Mouse (Mus musculus): ENCODE data around the gene Kcnc3. TPM values are rescaled to one million over a fixed set of nuclear protein-coding genes. Genes with fewer than 3 reads are reported as not detected.
A peak's percentile ranks its signal among the peaks of the same experiment; 100 is the strongest.

Gene Kcnc3
- total RNA-seq, 4 experiments from 2014 or later: 85.4 to 98.3 (median 97.3) TPM

DNA sequence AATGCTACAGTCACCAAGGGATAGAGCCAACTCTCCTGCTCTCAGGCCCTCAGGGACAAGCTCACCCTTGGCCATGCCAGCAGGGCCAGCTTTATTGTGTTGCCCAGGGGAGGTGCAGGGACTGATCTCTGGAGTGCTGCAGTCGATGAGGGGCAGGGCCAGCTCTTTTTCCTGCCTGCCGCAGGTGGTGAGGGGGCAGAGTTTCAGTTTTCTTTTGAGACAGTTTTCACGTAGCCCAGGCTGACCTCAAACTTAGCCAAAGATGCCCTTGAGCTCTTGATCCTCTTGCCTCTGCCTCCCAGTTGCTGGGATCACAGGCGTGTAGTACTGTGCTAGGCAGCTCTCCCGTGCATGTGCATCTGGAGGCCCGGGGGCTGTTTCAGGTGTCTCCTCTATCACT, 19.5 kb upstream of the Kcnc3 start:
- DNase-seq (ENCODE audit: low spot score in 2 of 2): no peak

DNA sequence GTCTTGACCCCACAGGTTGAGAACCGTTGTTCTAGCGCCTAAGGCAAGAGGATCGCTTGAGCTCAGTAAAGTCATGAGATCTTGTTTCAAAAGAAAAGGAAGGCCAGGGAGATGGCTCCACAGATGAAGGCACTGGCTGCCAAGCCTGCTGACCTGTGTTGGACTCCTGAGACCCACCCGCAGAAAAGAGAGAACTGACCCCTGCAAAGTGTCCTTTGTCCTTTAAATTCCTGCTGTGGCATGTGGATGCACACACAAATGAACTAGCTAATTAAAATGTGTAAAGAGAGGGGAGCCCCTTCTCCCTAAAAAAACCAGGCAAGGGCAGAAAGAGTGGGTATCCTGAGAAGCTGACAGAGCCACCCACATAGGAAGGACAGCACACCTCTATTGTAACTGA, 18.7 kb upstream of the Kcnc3 start:
- DNase-seq (ENCODE audit: low spot score in 2 of 2): no peak

DNA sequence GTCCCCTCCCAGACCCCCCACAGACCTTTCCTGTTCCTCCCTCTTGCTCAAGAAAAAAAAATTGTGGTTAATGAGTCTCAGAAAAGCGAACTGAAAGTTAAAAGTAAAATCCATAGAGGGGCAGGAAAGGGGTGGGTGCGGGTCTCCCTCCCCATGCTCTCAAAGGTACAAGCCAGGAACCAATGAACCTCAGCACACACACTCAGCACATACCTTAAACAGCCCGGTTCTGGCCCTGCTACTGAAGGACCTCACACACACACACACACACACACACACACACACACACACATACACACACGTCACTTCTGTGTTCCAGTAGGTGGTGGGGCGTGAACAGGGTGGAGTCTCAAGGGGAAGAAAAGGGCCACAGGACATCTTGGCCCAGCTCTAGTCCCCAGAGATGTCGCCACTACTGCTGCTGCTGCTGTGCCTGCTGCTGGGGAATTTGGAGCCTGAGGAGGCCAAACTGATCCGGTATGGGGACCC, 18.2 kb upstream of the Kcnc3 start, which contains the start of gene Napsa:
Gene Napsa (plus strand): TSS at position 168 of the 489 bp plus-strand sequence.
- DNase-seq (ENCODE audit: low spot score in 2 of 2): no peak

DNA sequence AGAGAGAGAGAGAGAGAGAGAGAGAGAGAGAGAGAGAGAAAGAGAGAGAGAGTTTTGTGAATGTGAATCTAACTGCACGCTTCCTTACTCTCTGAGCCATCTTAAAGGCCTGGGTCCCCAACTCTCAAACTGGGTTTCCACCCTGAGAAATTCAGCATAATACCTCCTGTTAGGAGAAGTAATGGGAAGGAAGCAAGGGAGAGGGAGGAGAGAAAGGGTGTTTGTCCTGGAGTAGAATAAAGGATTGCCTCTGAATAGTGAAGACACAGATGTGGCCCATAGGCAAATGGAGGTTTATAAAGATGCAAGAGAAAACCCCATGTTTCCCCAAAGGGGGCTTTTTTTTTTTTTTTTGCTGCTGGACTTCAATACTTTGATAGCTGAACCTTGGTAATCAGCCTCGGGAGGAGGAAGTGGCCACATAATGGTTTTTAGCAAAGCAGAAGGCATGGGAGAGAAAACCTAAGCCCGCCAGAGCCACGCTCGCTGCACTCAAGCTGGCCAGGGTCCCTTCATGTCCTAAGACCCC, 17.4 kb upstream of the Kcnc3 start:
- DNase-seq (ENCODE audit: low spot score in 2 of 2): no peak

DNA sequence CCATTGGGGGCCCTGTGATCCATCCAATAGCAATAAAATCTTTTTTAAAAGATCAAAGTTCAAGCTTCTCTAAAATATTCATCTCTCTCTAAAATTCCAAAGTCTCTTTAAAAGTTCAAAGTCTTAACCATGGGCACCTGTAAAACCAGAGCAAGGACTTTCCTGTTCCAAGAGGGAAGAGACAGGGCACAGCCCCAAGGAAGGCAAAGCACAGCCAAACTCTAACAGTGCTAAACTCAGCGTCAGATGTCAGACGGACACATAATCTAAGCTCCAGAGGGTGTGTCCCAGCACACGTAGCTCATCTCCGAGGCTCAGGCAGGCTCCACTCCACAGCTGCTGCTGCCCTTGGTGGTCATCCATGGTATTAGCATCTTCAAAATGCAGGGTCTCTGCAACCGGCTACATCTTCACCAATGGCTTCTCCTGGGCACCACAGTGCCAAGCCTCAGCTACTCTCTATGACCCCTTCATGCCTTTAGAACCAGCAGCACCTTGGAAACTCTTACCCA, 14.1 kb upstream of the Kcnc3 start:
- DNase-seq (ENCODE audit: low spot score in 2 of 2): no peak

DNA sequence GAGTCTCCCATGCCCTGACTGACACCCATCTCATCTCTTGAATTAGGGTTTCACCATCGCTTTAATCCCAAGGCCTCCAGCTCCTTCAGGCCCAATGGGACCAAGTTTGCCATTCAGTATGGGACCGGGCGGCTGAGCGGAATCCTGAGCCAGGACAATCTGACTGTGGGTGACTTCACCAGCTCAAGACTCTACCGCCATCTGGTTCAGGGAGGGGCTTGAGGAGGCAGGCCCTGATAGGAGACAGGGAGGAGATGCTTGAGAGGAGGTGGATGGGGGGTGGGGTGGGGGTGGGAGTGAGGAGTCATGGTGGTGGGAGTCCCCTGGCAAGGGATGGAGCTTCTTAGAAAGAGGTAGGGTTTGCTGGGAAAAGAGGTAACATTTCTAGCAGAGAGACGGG, 8.8 kb upstream of the Kcnc3 start:
- DNase-seq (ENCODE audit: low spot score in 2 of 2): no peak

DNA sequence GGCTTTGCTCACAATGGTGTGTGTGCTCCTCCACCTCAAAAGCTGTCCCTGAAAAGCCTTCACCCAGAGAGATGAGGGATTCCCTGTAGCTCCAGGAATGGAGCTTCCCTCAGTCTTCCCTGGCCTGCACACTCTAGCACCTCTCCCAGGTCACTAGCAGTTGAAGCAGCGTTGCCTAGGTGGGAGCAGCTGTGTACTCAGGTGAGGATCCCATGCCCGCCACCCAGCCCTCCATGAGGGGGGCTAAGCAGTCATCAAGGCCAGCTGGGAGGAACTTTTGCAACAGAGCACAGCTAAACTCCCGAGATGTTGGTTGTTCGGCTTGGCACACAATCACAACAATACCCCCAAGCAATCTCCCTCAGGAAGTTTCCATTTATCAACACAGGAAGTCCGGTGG, 7.8 kb upstream of the Kcnc3 start:
- no peak for DNase-seq (ENCODE audit: low spot score in 2 of 2)

DNA sequence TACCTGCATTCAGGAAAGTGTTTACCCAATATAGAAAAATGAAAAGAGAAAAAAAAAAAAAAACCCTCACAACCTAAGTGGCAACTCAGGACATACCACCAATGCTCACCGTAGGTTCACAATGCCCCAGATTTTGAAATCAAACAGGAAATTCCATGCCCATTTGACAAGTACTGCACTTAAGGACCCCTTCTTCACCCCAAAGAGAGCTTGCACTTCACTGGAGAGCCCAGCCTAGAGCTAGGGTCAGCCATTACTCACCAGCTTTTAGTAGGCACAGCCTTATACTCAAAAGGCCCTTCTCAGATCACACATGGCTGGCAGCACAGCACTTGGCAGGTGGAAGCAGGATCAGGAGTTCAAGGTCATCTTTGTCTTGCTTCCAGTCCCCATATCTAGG, 7.3 kb upstream of the Kcnc3 start:
- no peak for DNase-seq (ENCODE audit: low spot score in 2 of 2)

DNA sequence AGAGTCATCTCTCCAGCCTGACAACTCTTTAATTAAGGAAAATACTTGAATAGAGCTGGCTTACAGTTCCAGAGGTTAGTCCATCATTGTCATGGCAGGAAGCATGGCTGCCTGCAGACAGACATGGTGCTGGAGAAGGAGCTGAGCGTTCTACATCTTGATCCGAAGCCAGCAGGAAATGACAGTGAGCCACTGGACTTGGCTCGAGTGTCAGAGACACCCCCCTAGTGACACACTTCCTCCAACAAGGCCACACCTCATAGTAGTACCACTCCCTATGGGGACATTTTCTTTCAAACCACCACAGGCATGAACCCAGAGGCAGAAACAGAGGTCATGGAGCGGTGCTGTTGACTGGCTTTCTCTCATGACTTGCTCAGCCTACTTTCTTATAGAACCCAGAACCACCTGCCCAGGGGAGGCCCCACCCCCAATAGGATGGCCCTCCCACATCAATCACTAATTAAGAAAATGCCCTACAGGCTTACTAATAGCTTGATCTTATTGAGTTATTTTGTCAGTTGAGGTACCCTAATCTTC, 6.1 kb upstream of the Kcnc3 start:
- no peak for DNase-seq (ENCODE audit: low spot score in 2 of 2)

DNA sequence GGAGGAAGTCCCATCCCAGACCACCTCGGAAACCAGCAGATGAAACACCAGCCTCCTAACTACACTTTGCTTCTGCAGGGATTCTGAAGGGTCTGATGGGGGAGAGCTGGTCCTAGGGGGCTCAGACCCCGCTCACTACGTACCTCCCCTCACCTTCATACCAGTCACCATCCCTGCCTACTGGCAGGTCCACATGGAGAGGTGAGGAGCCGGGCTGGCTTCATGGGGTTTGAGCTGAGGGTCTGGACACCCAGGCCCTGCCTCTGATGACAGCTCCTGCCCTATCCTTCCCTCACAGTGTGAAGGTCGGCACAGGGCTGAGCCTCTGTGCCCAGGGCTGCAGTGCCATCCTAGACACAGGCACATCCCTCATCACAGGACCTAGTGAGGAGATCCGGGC, 5.5 kb upstream of the Kcnc3 start:
- DNase-seq (ENCODE audit: low spot score in 2 of 2): no peak

DNA sequence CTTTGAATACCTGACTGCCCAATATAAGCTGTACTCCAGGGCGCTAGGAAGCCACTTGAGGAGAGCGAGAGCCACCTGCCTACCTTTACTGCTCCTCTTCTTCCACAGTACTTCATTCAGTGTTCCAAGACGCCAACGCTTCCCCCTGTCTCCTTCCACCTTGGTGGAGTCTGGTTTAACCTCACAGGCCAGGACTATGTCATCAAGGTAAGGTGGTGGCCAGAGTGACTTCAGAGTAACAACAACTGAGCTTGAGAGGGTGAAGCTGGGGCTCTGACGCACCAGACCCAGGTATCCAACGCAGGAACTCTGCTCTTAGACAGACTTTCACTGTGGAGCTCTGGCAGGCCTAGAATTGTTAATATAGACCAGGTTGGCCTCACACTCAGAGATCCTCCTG, 4.9 kb upstream of the Kcnc3 start:
- no peak for DNase-seq (ENCODE audit: low spot score in 2 of 2)

DNA sequence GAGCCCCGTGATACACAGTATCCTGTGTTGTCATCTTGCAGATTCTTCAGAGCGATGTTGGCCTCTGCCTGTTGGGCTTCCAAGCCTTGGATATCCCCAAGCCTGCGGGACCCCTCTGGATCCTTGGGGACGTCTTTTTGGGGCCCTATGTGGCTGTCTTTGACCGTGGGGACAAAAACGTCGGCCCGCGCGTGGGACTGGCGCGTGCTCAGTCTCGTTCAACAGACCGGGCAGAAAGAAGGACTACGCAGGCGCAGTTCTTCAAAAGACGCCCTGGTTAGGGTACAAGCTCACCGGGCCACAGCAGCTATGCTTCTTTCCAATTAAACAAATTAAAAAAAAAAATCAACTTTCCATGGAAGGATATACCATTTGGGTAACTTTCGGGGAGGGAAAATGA, 3.9 kb upstream of the Kcnc3 start:
- peak in 1 of 2 experiments; percentile 58 for DNase-seq (ENCODE audit: low spot score in 2 of 2)

DNA sequence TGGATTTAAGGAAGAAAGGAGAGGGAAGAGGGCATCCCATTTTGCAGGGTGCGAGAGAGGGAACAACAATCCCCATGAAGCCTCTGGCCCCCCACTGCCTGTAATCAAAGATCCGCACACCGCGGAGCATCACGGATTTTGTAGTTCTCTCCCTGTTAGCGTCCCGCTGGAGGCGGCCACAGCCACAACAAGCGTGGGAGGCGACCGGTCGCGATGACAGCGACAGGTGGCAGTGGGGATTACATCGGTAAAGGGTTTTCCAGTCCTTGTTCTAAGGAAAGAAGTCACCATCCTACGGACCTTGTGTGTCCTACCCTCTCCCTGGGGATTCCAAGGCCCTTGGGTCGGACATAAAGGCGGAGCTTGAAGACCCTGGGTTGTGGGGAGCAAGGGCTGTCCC, 3.5 kb upstream of the Kcnc3 start:
- peak; percentile 61 to 82 for DNase-seq (ENCODE audit: low spot score in 2 of 2)

DNA sequence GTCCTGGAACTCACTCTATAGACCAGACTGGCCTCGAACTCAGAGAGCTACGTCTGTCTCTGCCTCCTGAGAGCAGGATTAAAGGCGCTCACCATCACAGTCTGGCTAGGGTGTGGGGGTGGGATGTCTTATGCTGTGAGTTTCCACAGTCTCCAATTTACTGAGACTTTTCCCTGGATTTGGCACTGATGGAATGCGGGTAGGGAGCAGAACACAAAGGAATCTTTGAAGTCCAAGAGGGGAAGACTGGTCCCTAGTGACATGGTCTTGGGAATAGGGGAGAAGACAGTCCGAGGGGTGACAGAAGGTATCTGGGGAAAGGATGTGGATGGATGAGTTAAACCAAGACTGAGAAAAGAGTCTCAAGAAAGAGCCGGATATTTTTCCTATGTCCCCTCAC, 2.8 kb upstream of the Kcnc3 start:
- no peak for DNase-seq (ENCODE audit: low spot score in 2 of 2)

DNA sequence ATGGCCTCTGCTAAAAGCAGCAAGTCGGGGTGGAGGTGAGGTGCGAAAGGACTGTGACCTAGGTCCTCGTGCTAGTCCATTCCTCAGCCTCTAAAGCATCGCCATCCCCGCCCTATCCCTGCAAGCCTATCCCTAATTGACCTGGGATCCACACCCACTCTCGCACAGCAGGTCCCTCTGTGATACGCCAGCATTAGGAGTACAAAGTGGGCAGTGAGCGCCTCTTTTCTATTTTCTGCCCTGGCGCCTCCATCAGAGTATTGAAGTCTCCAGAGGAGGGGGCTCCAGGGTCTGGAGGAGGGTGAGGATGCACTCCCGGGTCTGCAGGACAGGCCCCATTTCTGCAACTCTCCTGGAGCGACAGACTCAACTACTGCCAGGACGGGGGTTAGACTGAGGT, 2.1 kb upstream of the Kcnc3 start:
- no peak for DNase-seq (ENCODE audit: low spot score in 2 of 2)

DNA sequence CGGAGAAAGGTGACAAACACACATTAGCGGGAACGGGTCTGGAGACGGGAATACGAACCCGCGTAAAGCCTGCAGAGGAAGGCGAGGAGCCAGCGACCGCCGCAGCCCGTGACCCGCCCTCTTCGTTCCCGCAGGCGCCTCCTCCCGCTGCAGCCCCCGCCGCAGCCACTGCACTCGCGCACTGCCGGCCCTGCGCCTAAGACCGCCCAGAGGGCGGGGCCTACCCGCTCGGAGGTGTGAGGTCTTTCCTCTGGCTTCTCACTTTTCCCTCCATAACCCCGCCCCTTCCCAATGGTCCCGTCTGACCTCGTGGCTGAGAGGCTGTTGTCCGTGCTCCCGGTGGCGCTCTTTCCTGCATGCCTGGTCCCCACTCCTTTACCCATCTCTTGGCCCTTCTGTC, 1.3 kb upstream of the Kcnc3 start:
- DNase-seq (ENCODE audit: low spot score in 2 of 2): peak; percentile 57 to 80

DNA sequence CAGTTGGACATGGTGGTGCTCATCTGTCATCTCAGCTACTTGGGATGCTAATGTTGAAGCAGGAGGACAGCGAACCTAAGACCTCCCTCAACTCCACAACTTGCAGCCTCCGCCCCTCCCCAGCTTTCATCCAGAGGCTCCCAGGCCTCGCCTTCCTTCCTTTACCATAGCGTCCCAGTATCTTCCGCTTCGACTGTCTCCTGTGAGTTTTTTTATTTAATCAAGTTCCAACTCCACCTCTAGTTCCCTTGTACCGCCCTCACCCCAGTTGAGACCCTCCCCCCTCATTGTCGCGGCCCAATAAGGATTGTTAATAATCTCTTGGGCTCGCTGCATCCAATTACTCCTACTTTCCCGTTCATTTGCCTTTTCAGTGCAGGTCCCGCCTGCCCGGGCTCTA, 518 bp upstream of the Kcnc3 start:
- DNase-seq (ENCODE audit: low spot score in 2 of 2): no peak

DNA sequence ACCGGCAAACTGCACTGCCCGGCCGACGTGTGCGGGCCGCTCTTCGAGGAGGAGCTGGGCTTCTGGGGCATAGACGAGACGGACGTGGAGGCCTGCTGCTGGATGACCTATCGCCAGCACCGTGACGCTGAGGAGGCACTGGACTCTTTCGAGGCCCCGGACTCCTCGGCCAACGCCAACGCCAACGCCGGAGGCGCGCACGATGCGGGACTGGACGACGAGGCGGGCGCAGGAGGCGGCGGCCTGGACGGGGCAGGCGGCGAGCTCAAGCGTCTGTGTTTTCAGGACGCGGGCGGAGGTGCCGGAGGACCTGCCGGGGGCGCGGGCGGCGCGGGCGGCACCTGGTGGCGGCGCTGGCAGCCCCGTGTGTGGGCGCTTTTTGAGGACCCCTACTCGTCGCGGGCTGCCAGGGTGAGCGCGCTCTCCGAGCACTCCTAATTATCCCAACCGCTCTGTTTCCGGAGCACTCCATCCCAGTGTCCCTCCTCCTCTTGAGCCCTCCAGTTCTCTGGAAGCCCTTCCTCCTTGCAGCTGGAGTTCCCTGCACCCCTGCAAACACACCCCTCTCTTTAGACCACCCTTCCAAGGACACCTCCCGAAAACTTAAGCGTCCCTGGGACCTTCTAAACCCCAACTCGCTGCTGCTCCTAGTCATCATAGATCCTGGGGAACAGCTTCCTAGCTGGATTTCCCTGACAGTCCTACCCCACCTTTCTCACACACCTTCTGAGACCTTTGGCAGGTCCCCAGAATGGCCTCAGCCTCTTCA, 1.1 kb downstream of the Kcnc3 start:
- no peak for DNase-seq (ENCODE audit: low spot score in 2 of 2)

DNA sequence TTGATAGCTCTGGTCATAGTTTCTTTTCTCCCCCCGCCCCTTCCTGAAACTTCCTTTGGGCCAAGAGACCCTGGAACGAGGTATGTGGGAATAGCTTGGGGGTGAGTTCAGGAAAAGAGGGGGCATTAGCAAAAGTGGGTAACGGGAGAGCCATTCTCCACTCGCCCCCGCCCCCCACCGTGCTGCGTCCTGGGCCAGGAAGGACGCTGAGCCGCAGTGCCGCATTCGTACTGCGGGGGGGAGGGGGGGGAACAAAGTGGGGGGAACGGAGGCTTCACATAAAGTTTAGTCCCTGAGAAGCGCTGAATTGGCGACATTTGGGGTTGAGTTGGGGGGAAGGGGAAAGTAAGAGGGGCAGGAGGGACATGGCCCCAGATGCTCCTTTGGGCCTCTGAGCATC, 2.6 kb downstream of the Kcnc3 start:
- DNase-seq (ENCODE audit: low spot score in 2 of 2): no peak

DNA sequence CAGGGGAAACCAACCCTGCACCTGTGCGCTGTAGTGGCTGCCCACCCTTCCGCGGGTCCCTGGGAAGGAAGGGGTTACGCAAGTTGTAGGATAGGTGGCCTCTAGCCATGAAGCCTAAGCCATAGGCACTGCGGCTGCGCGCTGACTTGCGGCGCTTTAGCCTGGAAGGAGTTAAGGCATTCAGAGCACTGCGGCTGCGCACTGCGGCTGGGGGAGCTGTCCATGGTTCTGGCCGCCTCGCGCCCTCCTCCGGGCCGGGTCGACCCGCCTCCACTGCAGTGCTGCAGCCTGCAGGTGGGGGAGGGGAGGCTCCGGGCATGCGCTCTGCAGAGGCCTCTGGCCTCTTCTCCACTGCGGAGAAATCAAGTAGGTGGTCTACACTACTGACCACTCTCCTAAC, 3.3 kb downstream of the Kcnc3 start:
- peak; percentile 78 to 87 for DNase-seq (ENCODE audit: low spot score in 2 of 2)

DNA sequence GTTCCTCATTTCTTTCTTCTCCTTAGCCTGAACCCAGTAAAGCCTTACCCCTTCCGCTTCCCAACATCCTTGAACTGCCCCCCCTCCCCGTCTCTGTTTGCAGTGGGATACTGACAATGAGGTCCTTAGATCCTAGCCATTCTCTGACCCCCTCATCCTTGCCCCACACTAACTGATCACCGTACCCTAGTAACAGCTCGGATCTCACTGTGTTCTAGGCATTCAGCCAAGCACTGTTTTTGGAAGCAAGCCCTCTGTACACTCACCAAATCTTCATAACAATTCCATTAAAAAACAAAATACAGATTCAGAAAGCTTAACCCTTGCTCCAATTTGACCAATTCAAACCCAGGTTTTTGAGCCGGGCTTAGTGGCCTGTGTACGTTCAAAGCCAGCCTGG, 3.8 kb downstream of the Kcnc3 start:
- DNase-seq (ENCODE audit: low spot score in 2 of 2): no peak

DNA sequence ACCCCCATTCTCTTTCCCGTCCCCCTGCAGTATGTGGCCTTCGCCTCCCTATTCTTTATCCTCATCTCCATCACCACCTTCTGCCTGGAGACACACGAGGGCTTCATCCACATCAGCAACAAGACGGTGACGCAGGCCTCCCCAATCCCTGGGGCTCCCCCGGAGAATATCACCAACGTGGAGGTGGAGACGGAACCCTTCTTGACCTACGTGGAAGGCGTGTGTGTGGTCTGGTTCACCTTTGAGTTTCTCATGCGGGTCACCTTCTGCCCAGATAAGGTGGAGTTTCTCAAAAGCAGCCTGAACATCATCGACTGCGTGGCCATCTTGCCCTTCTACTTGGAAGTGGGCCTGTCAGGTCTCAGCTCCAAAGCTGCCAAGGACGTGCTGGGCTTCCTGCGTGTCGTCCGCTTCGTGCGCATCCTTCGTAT, 4.7 kb downstream of the Kcnc3 start:
- DNase-seq (ENCODE audit: low spot score in 2 of 2): no peak

DNA sequence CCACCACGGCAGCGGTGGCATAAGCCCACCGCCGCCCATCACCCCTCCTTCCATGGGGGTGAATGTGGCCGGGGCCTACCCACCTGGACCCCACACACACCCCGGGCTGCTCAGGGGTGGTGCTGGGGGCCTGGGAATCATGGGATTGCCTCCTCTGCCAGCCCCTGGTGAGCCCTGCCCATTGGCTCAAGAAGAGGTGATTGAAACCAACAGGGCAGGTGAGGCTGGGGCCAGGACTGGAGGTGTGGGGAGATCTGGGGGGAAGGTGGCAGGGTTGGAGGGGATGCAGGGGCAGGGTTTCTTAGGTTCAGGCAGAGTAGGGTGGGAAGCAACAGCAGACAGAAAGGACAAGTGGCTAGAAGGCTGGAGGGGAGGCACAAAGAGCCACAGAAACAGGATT, 5.6 kb downstream of the Kcnc3 start:
- DNase-seq (ENCODE audit: low spot score in 2 of 2): no peak

Measured in left cerebral cortex, adult 8-10 months (tissue).